In genomic region chr1:98072045-98072444, GRCm38 (mm10) we compare ENCODE assay signal across 10 mouse cellular contexts. TPM values are rescaled to one million over a fixed set of nuclear protein-coding genes. Genes with fewer than 3 reads are reported as not detected.
DNase-seq lines count a peak whose midpoint lies in the region; ATAC-seq lines count a peak whose summit lies in the region.
"Had no signal": no experiment of that assay in that cellular context is flagged by ENCODE, and none has a peak within 500 bp of the region (broad histone marks: within the 10 kb centered on the region; RNA-seq: fewer than 3 reads in every experiment).

No protein-coding gene starts in this region.

- H3K9ac ChIP-seq in intestine, embryonic 16.5 days (ENCODE audit: low read depth, low read length) = no peak overlapping the region
- H3K9ac ChIP-seq: hindbrain, embryonic 15.5 days had no signal

- no peak overlapping the region for H3K27ac ChIP-seq in intestine, embryonic 16.5 days (ENCODE audit: low read length)
- H3K27ac ChIP-seq: hindbrain, embryonic 15.5 days had no signal

- H3K9me3 ChIP-seq in intestine, embryonic 16.5 days (ENCODE audit: control insufficient read depth, low read length) = no peaks in the 10 kb centered on the region
- H3K9me3 ChIP-seq: hindbrain, embryonic 15.5 days had no signal

- peak; percentile 22 for DNase-seq in gastrocnemius, postnatal 10 days
- DNase-seq in gastrocnemius, adult 8-10 months (ENCODE audit: low spot score in 2 of 2) = no peak
- peak; percentile 57 for DNase-seq in 3T3-L1 (ENCODE audit: low read depth, low spot score)
- DNase-seq in adrenal gland, adult 18-20 months (ENCODE audit: low spot score in 2 of 2) = peak; percentile 46 to 56
- no peak for DNase-seq in right cerebral cortex, postnatal 4 days
- no peak for DNase-seq in cerebellum, postnatal 4 days (ENCODE audit: low spot score in 2 of 2)

- peak; percentile 23; the same call in 1 of the 2 replicates for ATAC-seq in intestine, embryonic 16.5 days
- peak; percentile 89 for ATAC-seq in megakaryocyte-erythroid progenitor cell, adult 5-6 weeks (replicated peaks; ENCODE audit: low FRiP score, low TSS enrichment, poor library complexity, severe bottlenecking)

- 51% methylated on average over 6 of the region's 6 CpGs for WGBS in intestine, embryonic 16.5 days

- H3K27me3 ChIP-seq in intestine, embryonic 16.5 days (replicated peaks; ENCODE audit: control insufficient read depth, insufficient read depth, low read length) = no peaks in the 10 kb centered on the region
- H3K27me3 ChIP-seq: hindbrain, embryonic 15.5 days had no signal

- H3K4me2 ChIP-seq in intestine, embryonic 16.5 days (ENCODE audit: low read depth, low read length) = no peak overlapping the region
- H3K4me2 ChIP-seq: hindbrain, embryonic 15.5 days had no signal

- H3K4me1 ChIP-seq in intestine, embryonic 16.5 days (ENCODE audit: control insufficient read depth, insufficient read depth, low read length) = peaks cover 7% of the 10 kb centered on the region

- H3K36me3 ChIP-seq in intestine, embryonic 16.5 days (ENCODE audit: control insufficient read depth, insufficient read depth, low read length) = no peaks in the 10 kb centered on the region
- H3K36me3 ChIP-seq: hindbrain, embryonic 15.5 days had no signal

- H3K4me3 ChIP-seq in intestine, embryonic 16.5 days (ENCODE audit: low read length) = no peak overlapping the region
- H3K4me3 ChIP-seq: hindbrain, embryonic 15.5 days; myocyte had no signal

RNA-seq across cellular contexts. Expression of gene Pam, which starts 23.4 kb away (rescaled TPM):
- 10 to 100 TPM; 85.6 to 88.1 TPM for total RNA-seq in gastrocnemius, postnatal 10 days (2021)
- total RNA-seq in gastrocnemius, adult 8-10 months (2022) = 10 to 100 TPM; 19.6 to 32.4 (median 23.9) TPM
- 100 to 1,000 TPM; 308 to 351 TPM for total RNA-seq in adrenal gland, adult 18-20 months (2021)
- 30.7 and 38.5 TPM in 2 replicates for polyA plus RNA-seq in intestine, embryonic 16.5 days (2015; fragmentation: Nextera tagmentation; extraction: Ambion mirVana)
- total RNA-seq in megakaryocyte-erythroid progenitor cell, adult 5-6 weeks (2014; fragmentation: Nextera tagmentation) = 6.1 and 11.5 TPM in 2 replicates
- 19.7 and 22.3 TPM in 2 replicates for total RNA-seq in megakaryocyte-erythroid progenitor cell, adult 5-6 weeks (2017)

Comparison
In these comparisons a context has a peak if more than half of its experiments do, and no peak if none do; other contexts are left out.
1. DNase-seq: peak in gastrocnemius, postnatal 10 days (single experiment), 3T3-L1 (single experiment) and adrenal gland, adult 18-20 months (2 of 2); none in gastrocnemius, adult 8-10 months (0 of 2), right cerebral cortex, postnatal 4 days (single experiment) and cerebellum, postnatal 4 days (0 of 2).